Mouse (Mus musculus) gastrocnemius, postnatal 14 days (tissue): ENCODE results near the gene Hat1. TPM values are rescaled to one million over a fixed set of nuclear protein-coding genes. Genes with fewer than 3 reads are reported as not detected.

ENCODE experiments used
- total RNA-seq, 2 experiments: library from RNA; stranded (reverse); gene quantifications; 2 replicates each; pipeline ENCODE4 v1.2.3; 2021

The Hat1 gene
- total RNA-seq, 2 experiments from 2014 or later, result 12.7 to 14.1 TPM

Other genes with a start within 250 kb of the Hat1 start
- 10 to 100 TPM; 44.4 to 45.1 TPM for gene Dync1i2, start 177.3 kb upstream of the Hat1 start, total RNA-seq
- gene Slc25a12, start 21.2 kb upstream of the Hat1 start, total RNA-seq, result 100 to 1,000 TPM; 309 to 389 TPM
- 10 to 100 TPM; 20.0 to 24.8 TPM for gene Metap1d, start 64.3 kb downstream of the Hat1 start, total RNA-seq
- under 1 TPM in 1 of 2 experiments, not detected in 1; 0.09 TPM for gene Dlx1, start 139.2 kb downstream of the Hat1 start, total RNA-seq
- under 1 TPM in 1 of 2 experiments, not detected in 1; 0.10 TPM for gene Dlx2, start 157.8 kb downstream of the Hat1 start, total RNA-seq